Mouse (Mus musculus): Measurements from ENCODE around the gene Fgd2.
A peak's percentile ranks its signal among the peaks of the same experiment; 100 is the strongest.
"Not testable (repeated sequence)": the region's sequence is repeated elsewhere in the genome, so short reads cannot be mapped to it uniquely, and the experiment has no call there.

The Fgd2 gene

GRCm38 (mm10) chr17:29368726-29369125 lies 8.0 kb downstream of the Fgd2 start:
- no peak for DNase-seq

GRCm38 (mm10) chr17:29370984-29371723 lies 10.4 kb downstream of the Fgd2 start:
- DNase-seq, result peak; percentile 88

GRCm38 (mm10) chr17:29375871-29376270 lies 15.2 kb downstream of the Fgd2 start:
- DNase-seq, result no peak

- no peak for DNase-seq
Measured at GRCm38 (mm10) chr17:29378056-29378455, 17.3 kb downstream of the Fgd2 start.

GRCm38 (mm10) chr17:29380241-29380640 lies 19.5 kb downstream of the Fgd2 start:
- no peak for DNase-seq

GRCm38 (mm10) chr17:29381472-29381871 lies 20.8 kb downstream of the Fgd2 start:
- no peak for DNase-seq

- no peak for DNase-seq
Measured at GRCm38 (mm10) chr17:29382417-29382816, 21.7 kb downstream of the Fgd2 start.

- DNase-seq, result no peak
Measured at GRCm38 (mm10) chr17:29383923-29384322, 23.2 kb downstream of the Fgd2 start.

GRCm38 (mm10) chr17:29384850-29385438 lies 24.2 kb downstream of the Fgd2 start:
- DNase-seq, result no peak

- DNase-seq, result no peak
Measured at GRCm38 (mm10) chr17:29385746-29386145, 25.0 kb downstream of the Fgd2 start.

- DNase-seq, result no peak
Measured at GRCm38 (mm10) chr17:29388978-29389377, 28.3 kb downstream of the Fgd2 start.

GRCm38 (mm10) chr17:29391280-29391679 lies 30.6 kb downstream of the Fgd2 start:
- no peak for DNase-seq

- DNase-seq, result no peak
Measured at GRCm38 (mm10) chr17:29393335-29394089, 32.8 kb downstream of the Fgd2 start.

GRCm38 (mm10) chr17:29394106-29394760 lies 33.5 kb downstream of the Fgd2 start:
- no peak for DNase-seq

- not testable (repeated sequence) for DNase-seq
Measured at GRCm38 (mm10) chr17:29394761-29395160, 34.0 kb downstream of the Fgd2 start.

- DNase-seq, result no peak
Measured at GRCm38 (mm10) chr17:29395381-29395780, 34.7 kb downstream of the Fgd2 start.

- DNase-seq, result no peak
Measured at GRCm38 (mm10) chr17:29396056-29396799, 35.5 kb downstream of the Fgd2 start.

GRCm38 (mm10) chr17:29396821-29397242 lies 36.1 kb downstream of the Fgd2 start:
- peak; percentile 67 for DNase-seq

GRCm38 (mm10) chr17:29397480-29398433 lies 37.0 kb downstream of the Fgd2 start:
- peak; percentile 29 for DNase-seq

GRCm38 (mm10) chr17:29398434-29399026 lies 37.8 kb downstream of the Fgd2 start:
- no peak for DNase-seq

Measured in right cerebral cortex, adult 18-20 months (tissue).